Mouse (Mus musculus): ENCODE data around the gene Upb1. TPM values are rescaled to one million over a fixed set of nuclear protein-coding genes. Genes with fewer than 3 reads are reported as not detected.
"Not testable (repeated sequence)": the region's sequence is repeated elsewhere in the genome, so short reads cannot be mapped to it uniquely, and the experiment has no call there.

Gene Upb1
- polyA plus RNA-seq (2016; fragmentation: Nextera tagmentation; extraction: Ambion mirVana), result 0.14 TPM in 1 of 2 replicates, not detected in the other

DNA sequence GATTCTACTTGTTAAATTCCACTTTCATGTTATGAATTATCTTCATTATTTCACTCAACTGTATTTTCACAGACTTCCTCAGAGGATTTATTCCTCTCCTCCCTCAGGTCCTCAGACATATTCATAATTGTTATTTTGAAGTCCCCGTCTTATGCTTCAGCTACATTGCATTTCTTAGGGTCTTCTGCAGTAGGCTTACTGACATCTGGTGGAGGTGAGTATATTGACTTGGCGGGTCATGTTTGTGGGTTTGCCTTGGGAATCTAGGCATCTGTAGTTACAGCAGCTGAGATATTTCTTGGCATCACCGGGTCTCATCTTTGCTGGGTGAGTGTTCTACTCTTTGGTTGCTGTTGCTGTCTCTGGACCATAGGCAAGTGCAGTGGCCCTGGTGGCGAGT is at the start of gene Upb1:
Gene Upb1, plus strand, starts transcription at position 158 of the 400 bp plus-strand sequence.
- WGBS, result 84% methylated on average over 4 of the region's 4 CpGs
- H3K9me3 ChIP-seq, result 0 out of 2 replicates have a peak, but pooled peaks cover 2% of the 10 kb centered on the region
- H3K36me3 ChIP-seq (replicated peaks), result no peaks in the 10 kb centered on the region
- no peak within 1 kb of the TSS for H3K27ac ChIP-seq (replicated peaks)
- H3K4me3 ChIP-seq, result no peak within 1 kb of the TSS
- DNase-seq (ENCODE audit: low spot score), result no peak
- peaks cover 6% of the 10 kb centered on the region for H3K4me1 ChIP-seq
- no peaks in the 10 kb centered on the region for H3K27me3 ChIP-seq (replicated peaks; ENCODE audit: low read depth, poor library complexity, severe bottlenecking)

GRCm38 (mm10) chr10:75352541-75352940 is 48.4 kb upstream of the Upb1 start:
- Histone ChIP-seq H3K27ac (replicated peaks) (no peak overlapping the region), H3K9me3 (no peaks in the 10 kb centered on the region), H3K27me3 (replicated peaks; ENCODE audit: low read depth, poor library complexity, severe bottlenecking) (no peaks in the 10 kb centered on the region), H3K4me3 (no peak overlapping the region), H3K36me3 (replicated peaks) (no peaks in the 10 kb centered on the region), H3K4me1 (no peaks in the 10 kb centered on the region)
- 93% methylated on average over 12 of the region's 12 CpGs for WGBS
- DNase-seq (ENCODE audit: low spot score), result no peak

DNA sequence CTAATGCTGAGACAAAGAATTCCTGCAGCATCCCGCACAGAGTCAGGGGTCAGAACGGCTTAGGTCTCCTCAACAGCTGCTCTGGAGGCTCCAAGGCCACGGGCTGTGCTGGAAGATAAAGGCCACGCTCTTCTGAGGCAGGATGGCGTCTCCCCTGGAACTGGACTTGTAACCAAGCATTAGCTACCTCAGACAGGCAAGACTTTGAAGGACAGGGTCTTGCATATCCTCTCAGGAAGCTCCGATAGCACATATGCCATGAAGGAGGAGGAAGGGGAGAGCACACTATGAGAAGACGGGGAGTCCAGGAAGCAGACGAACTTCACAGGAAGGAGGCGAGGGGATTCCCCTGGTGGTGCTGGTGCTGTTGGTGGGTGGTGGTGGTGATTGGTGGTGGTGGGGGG is 47.1 kb upstream of the Upb1 start:
- H3K27me3 ChIP-seq (replicated peaks; ENCODE audit: low read depth, poor library complexity, severe bottlenecking); H3K4me1 ChIP-seq; H3K27ac ChIP-seq (replicated peaks); DNase-seq (ENCODE audit: low spot score); H3K36me3 ChIP-seq (replicated peaks); H3K9me3 ChIP-seq; H3K4me3 ChIP-seq: not testable (repeated sequence)
- 71% methylated on average over 9 of the region's 9 CpGs for WGBS

DNA sequence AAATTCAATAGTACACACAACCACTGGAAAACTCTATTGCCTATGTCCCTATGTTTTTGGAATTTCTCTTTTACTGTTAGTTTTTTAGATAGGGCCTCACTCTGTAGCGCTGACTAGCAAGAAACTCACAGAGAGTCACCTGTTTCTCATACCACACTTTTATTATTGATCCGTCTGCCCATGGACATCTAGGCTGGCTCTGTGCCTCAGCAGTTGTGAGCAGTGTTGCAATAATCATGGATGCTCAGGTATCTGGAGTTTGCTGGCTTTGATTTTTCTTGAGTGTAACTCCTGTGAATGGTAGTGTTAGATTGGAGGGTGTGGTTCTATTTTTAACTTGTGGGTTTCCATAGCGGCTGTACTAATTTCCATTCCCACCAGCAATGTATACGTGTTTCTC is 45.6 kb upstream of the Upb1 start:
- no peak for DNase-seq (ENCODE audit: low spot score)
- H3K9me3 ChIP-seq, result no peaks in the 10 kb centered on the region
- 80% methylated on average over 4 of the region's 4 CpGs for WGBS

DNA sequence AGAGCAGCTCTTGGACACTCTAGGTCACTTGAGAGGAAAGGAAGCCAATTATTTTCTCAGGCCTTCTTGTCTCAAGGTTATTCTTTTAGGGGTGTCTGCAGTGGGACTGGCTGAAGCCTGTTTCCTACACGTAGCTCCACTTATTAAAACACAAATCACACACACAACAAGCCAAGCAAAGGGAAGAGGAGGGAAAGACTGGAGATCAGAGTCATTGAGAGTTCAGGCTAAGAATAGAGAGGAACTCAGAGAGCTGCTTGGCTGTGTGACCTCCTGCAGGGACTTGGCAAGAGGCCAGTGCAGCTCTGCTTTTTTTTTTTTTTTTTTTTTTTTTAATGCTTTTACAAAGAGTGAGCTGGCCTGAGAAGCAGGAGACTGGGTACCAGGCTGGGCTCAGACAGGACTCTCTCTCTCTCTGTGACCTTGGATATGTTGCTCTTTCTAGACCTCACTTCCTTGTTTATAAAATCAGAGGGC is 36.7 kb upstream of the Upb1 start:
- WGBS, result 31% methylated on average over 1 of the region's 1 CpGs

More for the DNA sequence above, 45.6 kb upstream of the Upb1 start:
- H3K4me1 ChIP-seq, result no peaks in the 10 kb centered on the region
- no peak overlapping the region for H3K4me3 ChIP-seq
- no peaks in the 10 kb centered on the region for H3K27me3 ChIP-seq (replicated peaks; ENCODE audit: low read depth, poor library complexity, severe bottlenecking)
- H3K27ac ChIP-seq (replicated peaks), result no peak overlapping the region
- no peaks in the 10 kb centered on the region for H3K36me3 ChIP-seq (replicated peaks)

GRCm38 (mm10) chr10:75364796-75365195 is 36.1 kb upstream of the Upb1 start:
- Histone ChIP-seq H3K27ac (replicated peaks) (no peak overlapping the region), H3K27me3 (replicated peaks; ENCODE audit: low read depth, poor library complexity, severe bottlenecking) (no peaks in the 10 kb centered on the region), H3K4me3 (no peak overlapping the region), H3K9me3 (no peaks in the 10 kb centered on the region), H3K4me1 (no peaks in the 10 kb centered on the region), H3K36me3 (replicated peaks) (no peaks in the 10 kb centered on the region)
- no peak for DNase-seq (ENCODE audit: low spot score)
- 85% methylated on average over 9 of the region's 9 CpGs for WGBS

More for the DNA sequence above, 36.7 kb upstream of the Upb1 start:
- H3K27ac ChIP-seq (replicated peaks); H3K27me3 ChIP-seq (replicated peaks; ENCODE audit: low read depth, poor library complexity, severe bottlenecking); H3K36me3 ChIP-seq (replicated peaks); DNase-seq (ENCODE audit: low spot score); H3K4me3 ChIP-seq; H3K9me3 ChIP-seq; H3K4me1 ChIP-seq: not testable (repeated sequence)

GRCm38 (mm10) chr10:75365231-75365633 is 35.7 kb upstream of the Upb1 start:
- Histone ChIP-seq H3K27ac (replicated peaks) (no peak overlapping the region), H3K4me1 (no peaks in the 10 kb centered on the region), H3K36me3 (replicated peaks) (no peaks in the 10 kb centered on the region), H3K27me3 (replicated peaks; ENCODE audit: low read depth, poor library complexity, severe bottlenecking) (no peaks in the 10 kb centered on the region), H3K9me3 (no peaks in the 10 kb centered on the region), H3K4me3 (peak overlapping the region; percentile 39)
- 61% methylated on average over 6 of the region's 6 CpGs for WGBS
- peak; percentile 17 for DNase-seq (ENCODE audit: low spot score)

- H3K4me3 ChIP-seq; H3K4me1 ChIP-seq; H3K27me3 ChIP-seq (replicated peaks; ENCODE audit: low read depth, poor library complexity, severe bottlenecking); H3K27ac ChIP-seq (replicated peaks); DNase-seq (ENCODE audit: low spot score); H3K9me3 ChIP-seq; H3K36me3 ChIP-seq (replicated peaks): not testable (repeated sequence)
- WGBS, result 90% methylated on average over 15 of the region's 19 CpGs
These were observed 27.1 kb upstream of the Upb1 start for GRCm38 (mm10) chr10:75373655-75374351.

DNA sequence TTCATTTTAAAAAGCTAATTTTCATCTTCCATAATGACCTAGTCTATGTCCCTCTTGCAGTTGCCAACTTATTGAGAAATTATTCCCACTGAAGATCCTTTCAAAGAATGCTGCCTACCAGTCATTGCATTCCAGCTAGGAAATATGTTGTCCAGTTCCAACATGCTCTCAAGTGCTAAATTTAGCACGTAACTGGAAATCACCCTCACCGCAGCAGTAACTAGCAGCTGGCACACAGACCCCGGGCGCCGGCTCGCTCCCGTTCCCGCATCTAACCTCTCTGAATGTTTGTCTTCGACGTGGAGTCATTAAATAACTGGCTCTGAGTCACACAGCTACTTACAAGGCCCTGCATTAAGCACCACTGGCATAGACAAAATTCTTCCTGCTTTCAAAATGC is 22.2 kb upstream of the Upb1 start:
- DNase-seq (ENCODE audit: low spot score), result no peak
- 92% methylated on average over 10 of the region's 10 CpGs for WGBS

GRCm38 (mm10) chr10:75390156-75390555 is 10.8 kb upstream of the Upb1 start:
- no peaks in the 10 kb centered on the region for H3K9me3 ChIP-seq
- H3K36me3 ChIP-seq (replicated peaks), result no peaks in the 10 kb centered on the region
- no peak for DNase-seq (ENCODE audit: low spot score)
- H3K4me3 ChIP-seq, result no peak overlapping the region
- H3K4me1 ChIP-seq, result no peaks in the 10 kb centered on the region
- H3K27me3 ChIP-seq (replicated peaks; ENCODE audit: low read depth, poor library complexity, severe bottlenecking), result no peaks in the 10 kb centered on the region
- 88% methylated on average over 2 of the region's 2 CpGs for WGBS
- no peak overlapping the region for H3K27ac ChIP-seq (replicated peaks)

More for the DNA sequence above, 22.2 kb upstream of the Upb1 start:
- no peaks in the 10 kb centered on the region for H3K4me1 ChIP-seq
- no peak overlapping the region for H3K4me3 ChIP-seq
- no peaks in the 10 kb centered on the region for H3K27me3 ChIP-seq (replicated peaks; ENCODE audit: low read depth, poor library complexity, severe bottlenecking)
- H3K9me3 ChIP-seq, result no peaks in the 10 kb centered on the region
- H3K27ac ChIP-seq (replicated peaks), result no peak overlapping the region
- H3K36me3 ChIP-seq (replicated peaks), result no peaks in the 10 kb centered on the region

DNA sequence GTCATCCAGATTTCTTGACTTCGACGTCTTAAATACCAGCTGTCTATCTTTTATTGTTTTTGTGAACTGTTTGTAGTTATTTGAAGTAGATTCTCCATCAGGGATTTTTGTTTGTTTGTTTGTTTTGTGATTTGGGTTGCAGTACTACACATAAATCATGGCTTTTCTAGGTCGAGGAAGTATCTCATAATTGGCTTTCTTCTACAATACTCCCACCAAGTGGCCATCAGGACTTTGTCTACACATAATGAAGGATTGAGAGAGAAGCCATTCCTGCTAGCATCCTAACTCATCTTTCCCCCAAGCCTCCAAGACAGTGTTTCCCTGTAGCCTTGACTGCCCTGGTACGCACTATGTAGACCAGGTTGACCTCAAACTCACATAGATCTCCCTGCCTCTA is 10.1 kb upstream of the Upb1 start:
- DNase-seq (ENCODE audit: low spot score), result no peak
- WGBS, result 87% methylated on average over 4 of the region's 4 CpGs

GRCm38 (mm10) chr10:75394796-75395195 is 6.1 kb upstream of the Upb1 start:
- Histone ChIP-seq H3K9me3 (no peaks in the 10 kb centered on the region), H3K4me1 (peaks cover 6% of the 10 kb centered on the region), H3K27me3 (replicated peaks; ENCODE audit: low read depth, poor library complexity, severe bottlenecking) (no peaks in the 10 kb centered on the region), H3K27ac (replicated peaks) (no peak overlapping the region), H3K4me3 (no peak overlapping the region), H3K36me3 (replicated peaks) (no peaks in the 10 kb centered on the region)
- WGBS, result 84% methylated on average over 8 of the region's 8 CpGs
- no peak for DNase-seq (ENCODE audit: low spot score)

More for the DNA sequence above, 10.1 kb upstream of the Upb1 start:
- no peaks in the 10 kb centered on the region for H3K36me3 ChIP-seq (replicated peaks)
- H3K4me1 ChIP-seq, result no peaks in the 10 kb centered on the region
- no peaks in the 10 kb centered on the region for H3K27me3 ChIP-seq (replicated peaks; ENCODE audit: low read depth, poor library complexity, severe bottlenecking)
- no peak overlapping the region for H3K4me3 ChIP-seq
- H3K27ac ChIP-seq (replicated peaks), result no peak overlapping the region
- no peaks in the 10 kb centered on the region for H3K9me3 ChIP-seq

DNA sequence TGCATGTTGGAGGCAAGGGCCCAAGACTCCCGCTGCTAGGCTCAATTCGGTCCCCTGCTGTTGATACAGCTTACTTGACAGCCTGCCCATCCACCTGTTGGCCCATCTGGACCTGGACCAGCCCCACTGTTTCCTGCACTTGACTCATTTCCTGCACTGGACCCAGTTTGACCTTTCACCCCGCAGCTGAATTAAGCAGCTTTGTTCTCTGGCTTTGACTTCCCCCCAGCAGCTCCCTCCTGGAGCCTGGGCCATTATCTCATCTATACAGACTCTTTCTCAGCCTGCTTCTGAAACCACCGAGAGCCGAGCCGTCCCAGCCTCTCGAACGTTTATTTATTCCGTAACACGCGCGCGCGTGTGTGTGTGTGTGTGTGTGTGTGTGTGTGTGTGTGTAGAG is 3.9 kb upstream of the Upb1 start:
- H3K36me3 ChIP-seq (replicated peaks), result no peaks in the 10 kb centered on the region
- 53% methylated on average over 14 of the region's 14 CpGs for WGBS
- H3K4me1 ChIP-seq, result peaks cover 6% of the 10 kb centered on the region
- no peak overlapping the region for H3K27ac ChIP-seq (replicated peaks)
- H3K9me3 ChIP-seq, result no peaks in the 10 kb centered on the region
- H3K4me3 ChIP-seq, result no peak overlapping the region
- DNase-seq (ENCODE audit: low spot score), result peak; percentile 31
- no peaks in the 10 kb centered on the region for H3K27me3 ChIP-seq (replicated peaks; ENCODE audit: low read depth, poor library complexity, severe bottlenecking)

Measured in embryonic facial prominence, embryonic 10.5 days (tissue).